Mouse (Mus musculus): Measurements from ENCODE around the gene Myom1. TPM values are rescaled to one million over a fixed set of nuclear protein-coding genes. Genes with fewer than 3 reads are reported as not detected.

Gene Myom1
- polyA plus RNA-seq, 1 experiment, result 18.6 TPM

DNA sequence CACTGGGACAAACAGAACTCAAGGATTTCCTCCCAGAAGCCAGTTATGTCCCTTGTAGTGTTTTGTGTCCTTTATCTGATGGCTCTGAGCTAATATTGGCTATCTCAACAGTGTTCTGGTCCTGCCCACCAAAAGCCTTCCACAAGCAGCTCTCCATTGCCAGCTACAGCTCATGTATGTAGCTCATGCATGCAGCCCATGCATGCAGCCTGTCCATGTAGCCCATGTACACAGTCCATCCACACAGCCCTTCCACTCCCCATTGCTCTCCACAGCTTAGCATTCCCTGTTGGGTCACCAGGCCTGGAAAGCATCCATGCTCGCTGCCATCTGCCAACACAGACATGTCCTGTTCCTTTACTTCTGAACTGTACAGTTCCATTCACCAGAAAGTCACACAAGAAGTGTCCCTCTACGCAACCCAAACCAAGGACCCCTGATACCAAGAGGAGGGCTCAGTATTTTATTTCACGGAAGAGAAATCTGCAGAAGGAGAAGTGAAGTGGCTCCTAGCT lies 132.1 kb downstream of the Myom1 start:
- 86% methylated on average over 3 of the region's 3 CpGs for WGBS
- H3K4me3 ChIP-seq (replicated peaks; ENCODE audit: extremely low read depth, low read depth, low read length), result no peak overlapping the region
- H3K4me1 ChIP-seq (ENCODE audit: control insufficient read depth, insufficient read depth, low read length), result peaks cover 12% of the 10 kb centered on the region
- no peak for DNase-seq
- TF ChIP-seq CTCF (IDR thresholded peaks at IDR 0.05; ENCODE audit: insufficient read depth, low read length), result no peak
- no peak for TF ChIP-seq POLR2A (IDR thresholded peaks at IDR 0.05; ENCODE audit: borderline replicate concordance, extremely low read depth, low read depth, low read length)

DNA sequence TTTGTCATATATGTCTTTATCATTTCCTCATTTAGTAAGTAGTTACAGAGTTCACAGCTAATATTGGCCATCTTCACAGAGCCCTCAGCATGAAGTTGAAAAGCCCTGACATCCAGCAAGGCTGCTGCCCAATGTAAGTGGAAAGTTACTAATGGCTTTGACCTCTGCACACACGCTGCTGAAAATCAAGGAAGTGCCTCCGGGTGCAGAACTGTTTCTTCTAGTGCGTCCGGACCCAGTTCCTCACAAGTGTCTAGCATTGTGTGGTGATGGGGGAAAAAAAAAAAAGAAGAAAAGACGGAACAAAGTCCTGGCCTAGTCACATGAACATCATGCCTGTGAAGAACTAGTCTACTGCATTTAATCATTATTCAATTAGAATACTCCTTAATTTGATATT lies 132.7 kb downstream of the Myom1 start:
- WGBS, result 34% methylated on average over 5 of the region's 5 CpGs
- H3K4me1 ChIP-seq (ENCODE audit: control insufficient read depth, insufficient read depth, low read length), result peaks cover 12% of the 10 kb centered on the region
- no peak for DNase-seq
- no peak overlapping the region for H3K4me3 ChIP-seq (replicated peaks; ENCODE audit: extremely low read depth, low read depth, low read length)
- TF ChIP-seq CTCF (IDR thresholded peaks at IDR 0.05; ENCODE audit: insufficient read depth, low read length) (no peak), POLR2A (IDR thresholded peaks at IDR 0.05; ENCODE audit: borderline replicate concordance, extremely low read depth, low read depth, low read length) (no peak)

DNA sequence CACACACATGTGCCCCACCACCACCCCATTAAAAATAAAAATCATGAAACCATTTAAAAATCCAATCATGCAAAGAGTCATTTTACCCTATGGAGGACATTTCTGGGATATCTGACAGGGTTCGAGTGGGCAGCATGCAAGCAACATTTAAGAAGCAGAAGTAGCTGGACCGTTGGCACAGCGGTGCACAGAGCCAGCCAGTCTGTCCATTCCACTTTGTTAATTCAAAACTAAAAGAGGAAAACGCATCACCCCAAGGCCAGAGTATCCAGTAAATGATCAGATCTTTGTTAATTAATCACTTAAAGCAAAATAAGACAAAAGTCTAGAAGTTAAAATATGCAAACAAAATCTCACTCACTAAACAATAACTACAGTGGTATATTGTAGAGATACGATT lies 133.4 kb downstream of the Myom1 start:
- WGBS, result 77% methylated on average over 5 of the region's 5 CpGs
- Histone ChIP-seq H3K4me1 (ENCODE audit: control insufficient read depth, insufficient read depth, low read length) (peaks cover 12% of the 10 kb centered on the region), H3K4me3 (replicated peaks; ENCODE audit: extremely low read depth, low read depth, low read length) (no peak overlapping the region)
- no peak for TF ChIP-seq POLR2A (IDR thresholded peaks at IDR 0.05; ENCODE audit: borderline replicate concordance, extremely low read depth, low read depth, low read length)
- TF ChIP-seq CTCF (IDR thresholded peaks at IDR 0.05; ENCODE audit: insufficient read depth, low read length), result no peak
- DNase-seq, result peak; percentile 2

DNA sequence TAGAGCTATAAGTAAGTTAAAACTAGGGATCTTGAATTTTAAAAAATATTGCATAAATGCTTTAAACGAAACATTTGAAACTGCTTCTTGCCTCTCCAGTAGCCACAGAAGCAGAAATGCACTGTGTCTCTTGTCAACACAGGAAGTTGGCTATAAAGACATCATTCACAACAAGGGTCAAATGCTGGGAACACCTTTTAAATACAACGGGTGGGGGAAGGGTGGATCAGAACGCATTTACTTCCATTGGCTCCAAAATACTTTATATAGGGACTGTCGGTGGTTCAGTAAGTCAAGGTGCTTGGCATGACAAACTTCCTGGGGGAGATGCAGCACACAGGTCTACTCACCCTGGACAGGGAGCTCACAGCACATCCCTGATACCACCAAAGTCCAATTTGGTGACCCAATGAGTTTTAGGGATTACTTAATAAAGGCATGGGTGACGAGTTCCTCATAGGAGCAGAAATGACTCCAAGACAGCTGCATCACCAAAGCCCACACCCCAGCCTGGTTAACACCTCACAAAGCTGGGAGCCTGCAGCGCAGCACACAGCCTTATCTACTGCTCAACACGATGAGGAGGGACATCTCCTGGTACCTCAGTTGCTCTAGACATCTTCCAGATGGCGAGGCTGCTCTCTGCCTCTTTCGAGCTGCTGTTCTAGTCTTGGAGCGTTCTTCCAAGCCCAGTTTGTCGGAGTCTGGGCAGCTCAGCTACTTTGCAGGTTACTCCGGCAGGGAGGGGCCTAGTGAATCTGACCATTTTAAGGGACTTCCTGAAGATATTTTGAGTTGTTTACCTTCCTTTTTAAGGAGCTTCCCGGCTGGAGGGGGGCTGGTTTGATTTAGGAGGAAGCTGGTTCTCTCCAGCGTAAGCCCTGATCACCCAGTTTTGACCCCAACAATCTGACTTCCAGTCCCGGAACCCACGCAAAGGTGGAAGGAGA lies 134.2 kb downstream of the Myom1 start:
- TF ChIP-seq CTCF (IDR thresholded peaks at IDR 0.05; ENCODE audit: insufficient read depth, low read length) (no peak), POLR2A (IDR thresholded peaks at IDR 0.05; ENCODE audit: borderline replicate concordance, extremely low read depth, low read depth, low read length) (no peak)
- peak; percentile 7 for DNase-seq
- WGBS, result 49% methylated on average over 16 of the region's 16 CpGs
- H3K4me3 ChIP-seq (replicated peaks; ENCODE audit: extremely low read depth, low read depth, low read length), result no peak overlapping the region
- peaks cover 12% of the 10 kb centered on the region for H3K4me1 ChIP-seq (ENCODE audit: control insufficient read depth, insufficient read depth, low read length)

DNA sequence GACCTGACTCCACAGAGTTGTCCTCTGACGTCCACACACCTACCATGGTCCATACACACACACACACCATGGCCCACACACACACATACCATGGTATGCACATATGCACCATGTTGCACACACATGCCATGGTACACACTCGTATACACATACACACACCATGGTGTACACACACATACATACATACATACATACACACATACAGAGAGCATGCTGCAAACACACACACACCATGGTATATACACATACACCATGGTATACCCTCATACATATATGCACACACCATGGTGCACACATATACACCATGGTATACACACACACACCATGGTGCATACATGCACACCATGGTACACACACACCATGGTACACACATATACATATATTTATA lies 134.9 kb downstream of the Myom1 start:
- Histone ChIP-seq H3K4me1 (ENCODE audit: control insufficient read depth, insufficient read depth, low read length) (peaks cover 12% of the 10 kb centered on the region), H3K4me3 (replicated peaks; ENCODE audit: extremely low read depth, low read depth, low read length) (no peak overlapping the region)
- no peak for DNase-seq
- no peak for TF ChIP-seq CTCF (IDR thresholded peaks at IDR 0.05; ENCODE audit: insufficient read depth, low read length)
- TF ChIP-seq POLR2A (IDR thresholded peaks at IDR 0.05; ENCODE audit: borderline replicate concordance, extremely low read depth, low read depth, low read length), result no peak
- WGBS, result 78% methylated on average over 2 of the region's 2 CpGs

DNA sequence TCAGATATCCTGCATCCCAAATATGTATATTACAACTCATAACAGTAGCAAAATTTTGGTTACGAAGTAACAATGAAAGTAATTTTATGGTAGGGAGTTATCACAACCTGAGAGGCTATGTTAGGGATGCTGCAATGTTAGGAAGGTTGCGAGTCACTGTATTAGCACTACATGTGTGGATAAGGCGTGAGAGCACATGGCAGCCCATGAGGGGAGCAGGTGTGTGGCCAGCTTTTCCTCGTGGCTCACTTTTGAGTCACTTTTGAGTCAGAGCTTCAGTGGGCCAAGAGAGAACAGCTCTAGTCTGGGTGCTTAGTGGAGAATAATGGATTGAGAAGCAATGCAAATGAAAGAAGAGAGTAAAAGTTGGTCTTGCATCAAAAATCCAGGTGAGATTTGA lies 139.6 kb downstream of the Myom1 start:
- TF ChIP-seq POLR2A (IDR thresholded peaks at IDR 0.05; ENCODE audit: borderline replicate concordance, extremely low read depth, low read depth, low read length) (no peak), CTCF (IDR thresholded peaks at IDR 0.05; ENCODE audit: insufficient read depth, low read length) (no peak)
- DNase-seq, result no peak
- no peak overlapping the region for H3K4me3 ChIP-seq (replicated peaks; ENCODE audit: extremely low read depth, low read depth, low read length)
- WGBS, result 78% methylated on average over 4 of the region's 4 CpGs
- no peaks in the 10 kb centered on the region for H3K4me1 ChIP-seq (ENCODE audit: control insufficient read depth, insufficient read depth, low read length)

DNA sequence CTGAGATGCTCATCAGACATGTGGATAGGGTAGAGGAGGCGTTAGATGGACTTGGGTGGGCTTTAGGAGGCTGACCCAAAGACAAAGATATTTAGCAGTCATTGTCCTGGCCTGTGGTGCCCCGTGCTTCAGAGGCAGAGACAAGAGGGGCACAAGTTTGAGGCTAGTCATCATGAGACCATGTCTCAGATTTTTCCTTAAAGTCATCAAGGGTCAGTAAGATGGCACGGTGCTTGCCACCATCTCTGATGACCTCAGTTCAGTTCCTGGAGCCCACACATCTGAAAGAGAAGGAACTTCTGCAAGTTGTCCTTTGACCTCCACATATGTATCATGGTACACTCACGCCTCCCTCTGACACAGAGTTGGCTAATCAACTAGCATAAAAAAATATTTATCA lies 140.7 kb downstream of the Myom1 start:
- no peak for DNase-seq
- TF ChIP-seq CTCF (IDR thresholded peaks at IDR 0.05; ENCODE audit: insufficient read depth, low read length), result no peak
- no peak for TF ChIP-seq POLR2A (IDR thresholded peaks at IDR 0.05; ENCODE audit: borderline replicate concordance, extremely low read depth, low read depth, low read length)
- no peak overlapping the region for H3K4me3 ChIP-seq (replicated peaks; ENCODE audit: extremely low read depth, low read depth, low read length)
- 71% methylated on average over 4 of the region's 4 CpGs for WGBS
- H3K4me1 ChIP-seq (ENCODE audit: control insufficient read depth, insufficient read depth, low read length), result no peaks in the 10 kb centered on the region

DNA sequence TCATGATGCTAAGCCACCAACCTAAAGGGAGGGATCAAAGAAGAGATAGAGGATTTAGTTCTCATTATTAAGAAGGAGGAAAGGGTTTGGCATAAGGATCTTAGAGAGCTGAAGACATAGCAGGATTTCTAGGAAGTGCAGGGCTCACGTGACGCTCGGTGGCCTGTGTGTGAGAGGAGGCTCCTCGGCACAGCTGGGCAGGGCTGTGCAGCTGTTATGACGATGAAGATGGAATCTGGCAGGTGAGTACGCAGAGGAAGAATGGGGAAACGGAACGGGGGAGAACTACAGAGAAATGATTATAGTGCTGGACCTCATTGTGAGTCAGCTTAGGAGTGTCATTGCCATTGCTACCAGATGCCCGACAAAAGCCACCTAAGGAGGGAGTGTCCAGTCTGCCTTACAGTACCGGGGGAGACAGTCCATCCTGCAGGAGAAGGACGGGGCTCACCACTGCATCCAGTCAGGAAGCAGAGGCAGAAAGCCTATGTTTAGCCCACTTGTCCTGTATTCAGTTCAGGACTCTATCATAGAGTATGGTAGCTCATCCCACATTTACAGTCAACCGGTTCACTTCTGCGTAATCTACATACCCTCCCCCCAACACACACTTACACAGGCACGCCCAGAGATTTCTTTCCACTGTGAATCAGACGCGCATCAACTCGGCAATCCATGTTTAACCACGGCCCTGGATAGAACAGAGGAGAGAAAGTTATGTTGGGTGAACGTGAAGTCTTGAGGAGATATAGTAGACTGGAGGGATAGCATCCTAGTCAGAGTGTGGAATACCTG lies 142.1 kb downstream of the Myom1 start:
- WGBS, result 84% methylated on average over 19 of the region's 19 CpGs
- Histone ChIP-seq H3K4me1 (ENCODE audit: control insufficient read depth, insufficient read depth, low read length) (no peaks in the 10 kb centered on the region), H3K4me3 (replicated peaks; ENCODE audit: extremely low read depth, low read depth, low read length) (no peak overlapping the region)
- TF ChIP-seq POLR2A (IDR thresholded peaks at IDR 0.05; ENCODE audit: borderline replicate concordance, extremely low read depth, low read depth, low read length) (no peak), CTCF (IDR thresholded peaks at IDR 0.05; ENCODE audit: insufficient read depth, low read length) (no peak)
- no peak for DNase-seq

DNA sequence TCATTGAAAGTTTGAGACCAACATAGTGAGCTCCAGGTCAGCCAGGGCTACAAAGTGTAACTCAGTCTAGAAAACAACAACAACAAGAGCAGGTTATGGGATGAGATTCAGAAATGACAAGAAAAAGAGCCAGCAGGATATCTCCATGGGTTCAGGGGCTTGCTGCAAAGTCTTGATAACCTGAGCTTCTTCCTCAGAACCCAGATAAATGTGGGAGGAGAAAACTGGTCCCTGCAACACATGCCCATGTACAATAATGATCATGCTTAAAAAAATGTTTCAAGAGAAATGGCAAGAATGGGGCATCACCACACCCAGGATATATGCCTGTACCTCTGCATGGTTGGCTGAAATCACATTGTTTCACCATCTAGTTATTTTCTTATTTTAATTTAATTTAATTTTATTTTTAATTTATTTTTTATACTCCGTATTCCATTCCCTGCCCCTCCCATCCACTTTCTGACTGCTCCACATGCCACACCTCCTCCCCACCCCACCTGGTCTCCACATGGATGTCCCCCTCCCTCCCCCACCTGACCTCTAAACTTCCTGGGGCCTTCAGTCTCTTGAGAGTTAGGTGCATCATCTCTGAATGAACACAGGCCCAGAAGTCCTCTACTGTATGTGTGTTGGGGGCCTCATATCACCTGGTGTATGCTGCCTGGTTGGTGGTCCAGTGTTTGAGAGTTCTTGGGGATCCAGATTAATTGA lies 143.0 kb downstream of the Myom1 start:
- no peak for DNase-seq
- H3K4me1 ChIP-seq (ENCODE audit: control insufficient read depth, insufficient read depth, low read length), result no peaks in the 10 kb centered on the region
- H3K4me3 ChIP-seq (replicated peaks; ENCODE audit: extremely low read depth, low read depth, low read length), result no peak overlapping the region
- no peak for TF ChIP-seq CTCF (IDR thresholded peaks at IDR 0.05; ENCODE audit: insufficient read depth, low read length)
- 96% methylated on average over 1 of the region's 1 CpGs for WGBS
